Mouse (Mus musculus) frontal cortex, adult 2 months (tissue): ENCODE measurements around the gene Khdc1a. TPM values are rescaled to one million over a fixed set of nuclear protein-coding genes. Genes with fewer than 3 reads are reported as not detected.

Experiments
- DNase-seq, 2 experiments: peaks; one replicate each; pipeline ENCODE4 v3.0.0; 2022; ENCODE audit warnings: low spot score in 1 of 2; ENCODE audit errors: extremely low spot score in 1 of 2
- polyA plus RNA-seq: library from polyadenylated mRNA; depleted of rRNA; stranded (reverse); fragments of >200 nt; gene quantifications from 2 replicates; pipeline ENCODE4 v1.2.3, GENCODE M21; 2012; rRNA removed

The Khdc1a gene
- polyA plus RNA-seq, 1 experiment = not detected

DNA sequence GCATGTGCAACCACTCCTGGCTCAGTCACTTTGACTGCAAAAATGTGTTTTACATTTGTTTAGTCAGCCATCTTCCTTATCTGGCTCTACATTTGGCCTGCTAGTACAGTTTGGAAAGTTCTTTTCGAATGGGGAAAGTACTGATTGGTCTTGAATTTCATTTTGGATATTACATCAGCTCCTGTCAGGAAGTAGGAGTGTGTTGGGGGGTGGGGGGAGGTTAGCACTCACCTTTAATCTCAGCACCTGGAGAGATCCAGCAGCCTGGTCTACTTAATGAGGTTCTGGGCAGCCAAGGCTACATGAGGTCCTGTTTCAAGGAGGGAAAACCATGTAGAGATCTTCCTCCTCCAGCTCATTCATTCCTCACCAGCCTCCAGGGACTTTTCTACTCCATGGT is 33.8 kb downstream of the Khdc1a start, which contains the start of gene Khdc1b:
Gene Khdc1b (plus strand): TSS at position 301 of the 400 bp plus-strand sequence.
- no peak for DNase-seq

GRCm38 (mm10) chr1:21391138-21391671 is 41.8 kb downstream of the Khdc1a start:
- no peak for DNase-seq

Other genes with a start within 250 kb of the Khdc1a start
- gene Tmem14a, start 131.1 kb upstream of the Khdc1a start, polyA plus RNA-seq = 51.4 and 55.9 TPM in 2 replicates
- gene Gsta3, start 109.1 kb upstream of the Khdc1a start, polyA plus RNA-seq = 2.5 and 2.6 TPM in 2 replicates
- not detected in 2 replicates for gene Khdc1c, start 18.7 kb downstream of the Khdc1a start, polyA plus RNA-seq
- gene Khdc1b, start 33.9 kb downstream of the Khdc1a start, polyA plus RNA-seq = not detected in 2 replicates